Mouse (Mus musculus): ENCODE measurements around the gene Rrp36.

Gene Rrp36

DNA sequence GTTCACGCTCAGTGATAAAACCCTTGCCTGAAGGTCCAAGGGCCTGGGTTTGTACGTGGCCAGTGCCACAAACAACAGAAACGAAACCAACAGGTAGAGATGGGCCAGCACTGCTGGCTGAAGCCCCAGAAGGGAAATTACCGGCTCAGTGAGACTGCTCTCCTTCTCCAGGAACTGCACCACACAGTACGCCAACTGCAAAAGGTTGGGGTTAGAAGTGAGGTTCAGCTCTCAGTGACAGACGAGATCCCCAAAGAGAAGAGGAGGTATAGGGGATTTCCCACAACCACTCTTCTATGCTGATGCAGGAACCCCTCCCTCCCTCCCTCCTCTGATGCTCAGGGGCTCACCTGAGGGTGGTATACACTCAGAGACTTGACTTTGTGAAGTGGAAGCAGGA, 11.8 kb upstream of the Rrp36 start:
- DNase-seq (ENCODE audit: low spot score), result no peak

DNA sequence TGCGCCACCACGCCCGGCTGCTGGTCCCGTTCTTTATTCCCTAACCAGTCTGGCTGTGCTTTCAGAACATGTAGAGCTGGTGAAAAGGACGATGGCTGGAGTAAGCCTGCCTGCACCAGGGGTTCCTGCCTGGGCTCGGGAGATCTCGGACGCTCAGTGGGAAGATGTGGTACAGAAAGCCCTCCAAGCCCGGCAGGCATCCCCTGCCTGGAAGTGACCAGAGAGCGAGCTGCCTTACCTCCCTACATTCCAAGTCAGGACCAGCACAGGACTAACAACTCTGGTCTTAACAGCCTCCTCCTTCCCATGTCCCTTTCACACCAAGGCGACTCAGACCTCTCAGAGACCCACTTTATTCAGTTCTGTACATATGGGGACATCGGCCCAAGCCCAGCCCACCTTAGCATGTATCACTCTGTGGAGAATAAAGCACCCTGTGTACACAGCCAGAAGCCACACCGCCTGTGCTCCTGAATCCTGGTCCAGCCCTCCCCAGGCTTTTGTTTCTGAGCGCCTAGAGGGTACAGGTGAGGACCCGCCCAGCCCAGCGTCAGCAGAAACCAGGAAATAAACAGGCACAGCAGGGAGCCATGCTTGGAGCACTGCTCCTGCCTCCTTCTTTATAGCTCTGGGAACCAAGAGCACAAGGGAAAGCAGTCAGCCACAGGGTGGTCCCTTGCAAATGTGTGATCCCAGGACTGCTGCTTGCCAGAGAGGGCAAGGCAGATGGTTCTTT, 8.7 kb upstream of the Rrp36 start:
- no peak for DNase-seq (ENCODE audit: low spot score)

DNA sequence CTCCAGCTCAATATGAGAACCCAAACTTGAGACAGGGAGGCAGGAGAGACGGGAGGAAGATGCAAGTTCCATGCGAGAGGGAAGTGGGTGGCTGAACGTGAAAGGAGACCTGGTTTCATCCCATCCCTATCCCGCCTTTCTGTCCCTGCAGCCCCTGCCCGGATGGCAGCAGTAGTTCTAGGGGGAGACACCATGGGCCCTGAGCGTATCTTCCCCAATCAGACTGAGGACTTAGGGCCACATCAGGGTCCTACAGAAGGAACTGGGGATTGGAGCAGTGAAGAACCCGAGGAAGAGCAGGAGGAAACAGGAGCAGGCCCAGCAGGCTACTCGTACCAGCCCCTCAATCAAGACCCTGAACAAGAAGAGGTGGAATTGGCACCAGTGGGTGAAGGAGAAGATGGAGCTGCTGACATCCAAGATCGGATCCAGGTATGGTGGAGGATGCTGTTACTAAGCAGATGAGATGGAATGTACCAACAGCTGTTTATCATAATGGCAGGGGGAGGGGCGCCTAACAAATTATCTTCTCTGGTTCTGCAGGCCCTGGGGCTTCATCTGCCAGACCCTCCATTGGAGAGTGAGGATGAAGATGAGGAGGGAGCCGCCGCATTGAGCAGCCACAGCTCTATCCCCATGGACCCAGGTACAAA, 7.4 kb upstream of the Rrp36 start:
- DNase-seq (ENCODE audit: low spot score), result no peak

DNA sequence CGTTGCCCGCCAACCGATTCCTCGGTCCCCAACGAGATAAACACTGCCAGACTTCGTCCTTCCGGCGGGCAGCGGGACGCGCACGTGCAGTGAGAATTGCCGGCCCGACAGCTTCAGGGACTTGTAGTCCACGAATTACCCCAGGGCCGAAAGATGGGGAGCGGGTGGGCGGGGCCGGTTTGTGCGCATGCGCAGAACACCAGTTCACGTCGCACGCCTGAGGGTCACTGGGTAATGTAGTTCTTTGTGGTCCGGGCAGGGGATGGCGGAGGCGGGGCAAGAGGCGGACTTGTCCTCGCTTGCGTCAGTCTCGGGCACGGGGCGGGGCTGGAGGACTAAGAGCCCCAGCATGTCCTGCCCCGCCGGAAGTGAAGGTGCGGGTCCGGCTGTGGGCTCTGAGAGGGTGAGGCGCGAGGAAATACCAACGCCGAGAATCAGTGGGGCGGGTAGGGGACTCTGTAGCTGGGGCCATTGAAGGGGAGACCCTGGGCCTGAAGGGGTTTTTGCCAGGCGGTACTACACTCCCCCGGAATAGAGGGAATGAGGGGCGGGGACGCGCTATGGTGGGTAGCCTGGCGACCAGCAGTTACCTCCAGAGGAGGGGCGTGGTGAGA, 6.7 kb upstream of the Rrp36 start, which contains the start of gene Klhdc3:
Gene Klhdc3, minus strand, starts transcription at position 155 of the 614 bp plus-strand sequence.
- DNase-seq (ENCODE audit: low spot score), result peak; percentile 97

DNA sequence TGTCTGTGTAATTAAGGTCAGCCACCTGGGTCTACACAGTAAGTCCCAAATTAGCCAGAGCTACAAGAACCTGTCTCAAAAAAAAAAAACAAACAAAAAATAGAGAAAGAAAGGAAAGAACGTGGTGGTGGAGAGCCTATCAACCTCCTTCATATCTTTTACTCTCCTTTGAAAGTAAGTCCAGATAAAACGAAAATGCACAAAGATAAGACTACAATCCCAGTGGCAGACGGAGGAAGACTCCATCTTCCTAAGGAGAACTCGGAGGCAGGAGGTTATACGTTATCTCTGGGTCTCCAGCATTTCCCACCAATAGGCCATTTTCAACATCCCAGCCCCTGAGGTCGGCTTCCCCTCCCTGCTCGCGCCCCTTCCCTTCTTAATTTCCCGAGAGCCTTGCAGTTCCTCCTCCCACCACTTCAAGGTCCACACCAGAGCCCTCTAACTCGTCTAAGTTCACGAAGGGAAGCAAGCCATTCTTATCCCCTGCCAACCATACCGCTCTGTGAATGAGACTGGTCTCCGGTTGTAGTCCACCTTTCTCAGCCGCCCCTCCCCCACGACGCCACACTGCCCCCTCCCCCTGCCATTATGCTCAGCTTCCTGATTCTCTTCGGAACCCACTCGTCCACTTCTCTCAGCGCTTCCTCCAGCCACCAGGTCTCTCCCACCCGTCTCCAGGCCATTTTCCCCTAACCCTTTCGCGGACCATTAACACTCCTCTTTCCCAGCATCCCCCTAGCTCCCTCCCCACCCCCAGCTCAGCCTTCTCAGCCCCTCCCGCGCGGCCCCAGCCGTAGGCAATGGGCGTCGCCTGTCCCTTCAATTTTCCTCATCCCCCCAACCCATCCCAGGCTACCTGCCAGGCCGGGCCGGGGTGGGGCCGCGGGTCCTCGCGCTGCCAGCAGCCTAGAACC, 5.9 kb upstream of the Rrp36 start:
- peak; percentile 37 for DNase-seq (ENCODE audit: low spot score)

DNA sequence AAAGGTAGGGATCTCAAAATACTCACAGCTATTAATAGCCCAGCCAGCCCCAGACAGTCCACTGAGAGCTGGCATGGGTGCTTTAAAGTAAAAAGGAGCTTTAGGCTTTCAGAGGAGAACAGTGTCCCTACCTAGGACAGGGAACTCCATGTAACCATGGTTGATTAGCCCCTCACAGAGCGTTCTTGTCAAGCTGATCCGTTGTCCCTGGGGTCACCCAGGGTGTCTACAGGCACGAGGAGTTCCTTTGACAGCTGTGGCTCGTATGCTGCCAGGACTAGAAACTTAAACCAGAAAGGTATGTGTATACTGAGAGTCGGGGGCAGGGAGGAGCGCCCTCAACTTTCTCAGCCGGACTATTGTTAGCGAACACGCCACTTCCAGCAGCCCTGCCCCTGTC, 4.8 kb upstream of the Rrp36 start:
- no peak for DNase-seq (ENCODE audit: low spot score)

DNA sequence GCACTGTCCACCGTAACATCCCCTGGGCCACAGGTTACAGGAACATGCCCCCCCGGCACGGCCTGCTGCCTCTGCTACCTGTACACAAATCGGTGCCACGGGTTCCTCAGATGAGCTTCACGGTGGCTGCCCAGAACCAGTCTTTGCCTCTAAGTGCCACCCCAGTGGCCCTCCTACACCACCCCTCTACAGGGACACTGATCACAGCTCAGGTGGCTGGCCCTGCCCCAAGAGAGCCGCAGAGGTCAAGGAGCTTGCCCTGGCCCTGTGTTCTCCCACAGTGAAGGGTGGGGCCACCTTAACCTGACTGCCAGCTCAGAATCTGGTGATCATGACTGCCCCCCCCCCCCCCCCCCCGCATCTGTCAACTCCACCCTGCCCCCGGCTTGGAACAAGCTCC, 4.3 kb upstream of the Rrp36 start, which contains the start of gene Mea1:
Gene Mea1, plus strand, starts transcription at position 378 of the 400 bp plus-strand sequence.
- DNase-seq (ENCODE audit: low spot score), result no peak

DNA sequence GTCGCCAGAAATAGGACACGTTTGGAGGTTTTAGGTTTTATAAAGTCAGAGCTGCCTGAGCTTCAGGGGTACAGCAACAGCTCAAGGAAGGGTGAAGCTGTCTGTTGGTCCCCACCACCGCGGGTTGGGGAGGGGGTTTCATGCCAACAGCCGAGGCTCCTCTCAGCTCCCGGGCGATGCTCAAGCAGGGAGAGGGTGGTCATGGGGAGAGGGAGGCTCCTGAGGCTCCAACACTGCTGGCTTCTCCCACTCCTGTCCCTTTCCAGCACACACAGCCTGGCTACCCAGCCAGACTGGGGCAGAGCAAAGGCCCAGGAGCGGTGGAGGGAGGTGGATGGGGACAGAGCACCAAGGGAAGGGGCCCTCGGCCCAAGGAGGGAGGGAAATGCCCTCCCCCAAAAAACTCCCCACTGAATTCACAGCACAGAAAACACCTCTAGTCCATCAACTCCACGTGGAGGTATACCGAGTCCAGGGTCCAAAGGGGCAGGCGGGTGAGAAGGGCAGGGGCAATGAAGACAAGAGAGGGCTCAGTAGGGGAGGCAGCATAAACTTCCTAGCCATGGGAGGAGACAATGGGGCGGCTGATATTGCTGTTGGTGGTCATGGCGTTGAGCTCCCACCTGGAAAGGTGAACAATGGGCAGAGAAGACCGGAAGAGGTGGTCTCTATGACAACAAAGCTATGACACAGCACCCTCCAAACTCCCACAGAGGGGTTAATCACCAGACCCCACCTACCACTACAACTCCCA, 555 bp upstream of the Rrp36 start:
- DNase-seq (ENCODE audit: low spot score), result no peak

DNA sequence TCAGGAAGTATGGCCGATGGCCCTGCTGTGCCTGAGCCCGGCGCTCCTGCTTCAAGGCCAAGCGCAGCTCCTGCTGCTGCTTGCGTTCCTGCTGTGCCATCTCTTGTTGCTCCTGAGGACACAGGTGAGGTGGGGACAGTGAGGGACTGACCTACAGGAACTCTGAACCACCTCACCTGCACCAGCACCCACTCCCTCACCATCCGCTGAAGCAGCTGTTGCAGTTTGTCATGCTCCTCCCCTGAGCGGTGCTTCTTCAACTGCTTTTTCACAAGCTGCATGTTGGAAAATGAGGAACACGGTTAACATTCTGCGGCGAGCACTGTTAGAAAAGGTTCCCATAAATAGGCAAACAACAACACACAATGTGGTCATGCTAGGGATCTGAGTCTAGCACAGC, 4.2 kb downstream of the Rrp36 start:
- DNase-seq (ENCODE audit: low spot score), result no peak

DNA sequence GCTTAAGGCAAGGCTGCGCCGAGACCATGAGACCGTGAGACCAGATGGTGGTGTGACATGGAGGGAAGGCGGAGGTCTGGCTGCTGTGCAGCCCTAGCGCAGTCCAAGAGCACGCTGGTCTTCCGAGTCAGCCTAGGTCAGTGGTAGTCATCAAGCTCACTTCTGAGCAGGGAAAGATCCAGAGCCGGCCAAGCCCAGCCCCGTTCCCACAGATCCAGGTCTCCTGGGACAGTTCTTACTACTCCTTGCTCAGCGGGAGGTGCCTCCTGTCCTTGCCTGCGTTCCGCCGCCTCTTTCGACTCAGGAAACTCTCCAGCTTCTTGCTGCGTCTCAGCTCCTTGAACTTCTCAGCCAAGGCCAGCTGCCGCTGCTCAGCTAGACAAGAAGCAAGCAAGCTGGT, 6.4 kb downstream of the Rrp36 start:
- DNase-seq (ENCODE audit: low spot score), result no peak

DNA sequence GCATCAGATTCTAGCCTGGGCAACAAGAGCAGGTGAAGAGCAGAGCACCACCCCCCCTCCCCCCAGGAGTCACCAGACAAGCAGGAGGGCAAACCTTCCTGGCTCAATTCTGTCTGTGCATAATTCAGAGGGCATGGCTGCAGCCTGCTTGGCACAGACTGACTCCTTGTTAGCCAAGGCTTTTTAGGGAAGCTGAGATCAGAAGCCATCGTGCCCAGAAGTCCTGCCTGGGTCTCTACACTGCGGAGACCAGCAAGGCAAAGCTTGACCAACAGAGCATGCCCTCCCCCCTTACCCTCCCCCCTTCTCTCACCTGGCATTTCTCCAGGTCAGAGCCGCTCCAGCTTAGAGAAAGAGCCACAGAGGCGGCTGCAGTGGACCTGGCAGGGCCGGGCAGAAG, 11.4 kb downstream of the Rrp36 start:
- DNase-seq (ENCODE audit: low spot score), result no peak

DNA sequence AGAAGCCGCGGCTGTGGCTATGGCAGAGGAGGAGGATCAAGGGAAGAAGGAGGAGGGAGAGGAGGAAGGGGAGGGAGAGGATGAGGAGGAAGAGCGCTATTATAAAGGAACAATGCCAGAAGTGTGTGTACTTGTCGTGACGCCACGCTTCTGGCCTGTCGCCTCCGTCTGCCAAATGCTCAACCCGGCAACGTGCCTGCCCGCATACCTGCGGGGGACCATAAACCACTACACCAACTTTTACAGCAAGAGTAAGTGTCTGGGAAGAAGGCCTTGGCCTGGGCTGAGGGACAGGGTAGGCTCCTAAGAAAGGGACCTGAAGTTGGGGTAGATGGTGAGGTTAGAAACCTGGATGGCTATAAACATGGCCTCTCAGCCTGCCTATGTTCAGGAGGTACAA, 12.2 kb downstream of the Rrp36 start:
- DNase-seq (ENCODE audit: low spot score), result no peak

DNA sequence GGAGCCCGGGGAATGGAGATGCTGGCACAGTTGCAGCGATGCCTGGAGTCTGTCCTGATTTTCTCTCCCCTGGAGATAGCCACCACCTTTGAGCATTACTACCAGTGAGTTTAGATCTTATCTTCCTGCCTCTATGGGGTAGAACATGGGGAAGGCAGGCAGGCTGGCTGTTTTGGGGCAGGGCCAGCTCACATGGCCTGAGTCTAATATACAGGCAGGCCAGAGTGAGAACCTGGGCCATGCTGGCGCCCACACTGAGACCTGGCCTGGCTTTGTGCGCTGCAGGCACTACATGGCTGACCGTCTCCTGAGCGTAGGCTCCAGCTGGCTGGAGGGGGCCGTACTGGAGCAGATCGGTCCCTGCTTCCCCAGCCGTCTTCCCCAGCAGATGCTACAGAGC, 12.8 kb downstream of the Rrp36 start:
- no peak for DNase-seq (ENCODE audit: low spot score)

DNA sequence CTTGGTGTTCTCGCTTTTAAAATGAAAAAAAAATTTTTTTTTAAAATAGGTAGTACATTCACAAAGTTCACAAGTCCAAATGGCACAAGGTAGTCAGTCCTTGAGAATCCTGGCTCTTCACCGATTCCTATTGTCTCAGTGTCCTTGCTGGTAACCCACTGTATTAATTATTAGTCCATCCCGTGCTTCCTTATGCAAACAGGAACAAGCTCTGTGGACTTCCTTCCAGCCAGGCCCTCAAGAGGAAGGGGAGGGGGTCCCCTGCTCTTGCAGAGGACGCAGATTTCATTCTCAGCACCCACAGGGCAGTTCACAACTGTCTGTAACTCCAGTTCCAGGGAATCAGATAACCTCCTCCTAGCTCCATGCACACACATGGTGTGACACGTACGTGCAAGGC, 18.1 kb downstream of the Rrp36 start:
- no peak for DNase-seq (ENCODE audit: low spot score)

DNA sequence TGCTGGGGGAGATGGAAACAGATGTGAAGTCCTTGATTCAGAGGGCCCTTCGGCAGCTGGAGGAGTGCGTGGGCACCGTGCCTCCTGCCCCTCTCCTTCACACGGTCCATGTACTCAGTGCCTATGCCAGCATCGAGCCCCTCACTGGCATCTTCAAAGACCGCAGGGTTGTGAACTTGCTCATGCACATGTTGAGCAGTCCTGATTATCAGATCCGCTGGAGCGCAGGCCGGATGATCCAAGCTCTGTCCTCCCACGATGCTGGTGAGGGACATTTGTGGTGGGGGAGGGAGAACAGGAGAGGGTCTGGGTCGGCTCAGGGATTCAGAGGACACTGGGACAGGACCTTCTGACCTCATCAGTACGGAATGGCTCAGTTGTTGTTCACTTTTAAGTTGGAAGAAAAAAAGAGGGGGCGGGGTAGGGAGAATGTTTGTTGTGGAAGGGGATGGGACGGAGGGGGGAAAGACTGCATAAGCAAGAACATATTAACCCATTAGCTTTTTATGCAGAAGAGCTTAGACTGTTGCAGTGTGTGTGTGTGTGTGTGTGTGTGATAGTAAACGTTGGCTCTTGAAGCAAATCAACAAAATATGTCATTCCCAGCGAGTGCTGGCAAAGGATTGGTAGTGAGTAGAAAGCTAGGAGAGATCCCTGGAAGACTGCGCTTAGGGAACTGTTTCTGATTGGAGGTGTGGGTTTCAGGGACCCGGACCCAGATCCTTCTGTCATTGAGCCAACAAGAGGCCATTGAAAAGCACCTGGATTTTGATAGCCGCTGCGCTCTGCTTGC, 22.2 kb downstream of the Rrp36 start:
- DNase-seq (ENCODE audit: low spot score), result no peak

DNA sequence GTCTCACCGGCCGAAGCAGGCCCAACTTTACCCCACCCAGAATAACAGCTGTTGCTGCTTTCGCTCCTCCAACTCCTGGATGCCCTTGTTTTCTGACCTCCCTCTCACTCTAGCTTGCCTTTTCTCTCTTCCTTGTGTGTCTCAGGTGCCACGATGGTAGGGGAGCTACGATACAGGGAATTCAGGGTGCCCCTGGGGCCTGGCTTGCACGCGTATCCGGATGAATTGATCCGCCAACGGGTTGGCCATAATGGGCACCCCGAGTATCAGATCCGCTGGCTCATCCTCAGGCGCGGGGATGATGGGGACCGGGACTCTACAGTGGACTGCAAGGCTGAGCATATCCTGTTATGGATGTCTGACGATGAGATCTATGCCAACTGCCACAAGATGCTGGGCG, 22.9 kb downstream of the Rrp36 start:
- DNase-seq (ENCODE audit: low spot score), result no peak

DNA sequence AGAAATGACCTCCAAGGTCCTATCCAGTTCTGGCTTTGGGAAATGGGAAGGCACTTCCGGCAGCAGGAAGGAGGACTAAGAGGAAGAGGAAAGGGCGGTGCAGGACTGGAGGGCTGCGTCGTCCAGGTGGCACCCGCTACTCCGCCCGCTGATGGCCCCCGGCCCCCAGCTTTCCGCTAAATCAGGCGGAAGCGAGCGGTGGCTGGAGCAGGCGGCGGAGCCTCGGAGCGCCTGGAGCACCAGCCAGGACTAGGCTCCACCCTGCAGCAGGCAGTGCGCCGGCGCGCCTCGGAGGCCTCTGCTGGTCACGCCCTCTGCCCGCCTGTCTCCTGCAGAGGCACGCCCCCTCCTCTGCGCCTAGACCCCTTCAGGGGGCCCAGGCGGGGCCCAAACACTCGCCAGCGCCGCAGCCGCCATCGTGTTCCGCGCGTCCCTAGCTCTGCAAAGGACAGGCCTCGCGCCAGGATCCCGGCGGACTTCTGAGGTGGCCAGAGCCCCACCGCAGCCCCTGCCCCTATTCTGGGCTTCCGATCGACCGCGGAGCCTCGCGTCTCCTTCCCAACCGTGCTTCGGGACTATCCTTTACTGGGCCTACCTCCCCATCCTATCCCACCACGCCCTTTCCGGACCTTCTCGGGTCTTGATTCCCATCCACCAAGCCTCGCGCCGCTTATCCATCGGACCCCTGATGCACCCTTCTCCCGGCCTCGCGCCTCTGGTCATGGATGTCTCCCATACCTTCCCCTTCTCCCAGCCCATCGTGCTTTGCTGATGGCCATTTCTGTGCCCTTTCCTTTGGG, 23.7 kb downstream of the Rrp36 start, which contains the start of gene Cul7:
Gene Cul7, plus strand, starts transcription at position 106 of the 800 bp plus-strand sequence.
- peak; percentile 87 for DNase-seq (ENCODE audit: low spot score)

DNA sequence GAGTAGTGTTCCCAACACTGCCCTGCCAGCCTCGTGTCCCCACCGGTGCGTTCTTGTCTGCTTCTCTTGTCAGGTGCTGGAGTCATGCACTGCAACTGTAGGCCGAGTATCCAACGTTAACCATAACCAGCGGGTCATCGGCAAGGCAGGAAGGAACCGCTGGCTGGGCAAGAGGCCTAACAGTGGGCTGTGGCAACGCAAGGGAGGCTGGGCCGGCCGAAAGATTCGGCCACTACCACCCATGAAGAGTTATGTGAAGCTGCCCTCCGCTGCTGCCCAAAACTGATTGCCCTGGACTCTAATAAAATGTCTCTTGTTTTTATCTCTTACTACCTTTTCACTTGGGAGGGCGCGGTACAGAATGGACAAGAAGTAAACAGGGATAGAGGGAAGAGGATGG, 24.3 kb downstream of the Rrp36 start:
- no peak for DNase-seq (ENCODE audit: low spot score)

DNA sequence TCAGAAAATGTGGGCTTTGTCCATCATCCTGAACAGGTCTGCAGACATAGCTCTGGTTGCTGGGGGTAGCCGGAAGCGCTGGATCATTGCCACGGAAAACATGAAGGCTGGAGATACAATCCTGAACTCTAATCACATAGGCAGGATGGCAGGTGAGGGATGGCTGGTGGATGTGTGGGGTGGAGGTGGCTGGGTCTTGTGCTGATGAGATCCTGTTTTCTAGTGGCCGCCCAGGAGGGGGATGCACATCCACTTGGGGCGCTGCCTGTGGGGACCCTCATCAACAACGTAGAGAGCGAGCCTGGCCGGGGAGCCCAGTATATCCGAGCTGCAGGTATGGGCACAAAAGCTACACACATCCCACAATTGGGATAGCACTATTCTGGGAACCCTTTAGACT, 25.7 kb downstream of the Rrp36 start:
- no peak for DNase-seq (ENCODE audit: low spot score)

DNA sequence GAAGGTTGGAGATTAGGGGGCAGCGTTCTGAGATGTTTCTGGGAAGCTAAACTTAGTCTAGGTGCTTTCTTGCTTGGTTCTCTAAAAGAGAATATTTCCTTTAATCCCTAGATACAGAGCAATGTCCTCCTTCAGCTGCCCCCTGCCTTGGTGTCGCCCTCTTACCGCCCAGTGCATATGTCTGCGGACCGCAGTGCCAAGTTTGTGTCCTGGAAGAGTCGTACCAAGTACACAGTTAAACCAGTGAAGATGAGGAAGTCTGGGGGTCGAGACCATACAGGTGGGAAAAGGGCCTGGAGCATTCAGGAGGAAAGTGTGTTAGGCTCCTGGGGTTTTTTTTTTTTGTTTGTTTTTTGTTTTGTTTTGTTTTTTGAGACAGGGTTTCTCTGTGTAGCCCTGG, 26.9 kb downstream of the Rrp36 start:
- no peak for DNase-seq (ENCODE audit: low spot score)
